Mouse (Mus musculus) E14TG2a.4 (cell line): ENCODE results near the gene Tnfaip8l2.

ENCODE experiments used
- CTCF ChIP-seq: conservative IDR thresholded peaks from 2 replicates; pipeline ENCODE4 v1.5.1; 2014; ENCODE audit warnings: low read length
- POU5F1 ChIP-seq: IDR thresholded peaks from 2 replicates; pipeline ENCODE4 v1.6.1; 2014; ENCODE audit warnings: low read length, borderline replicate concordance

- TF ChIP-seq CTCF (peak; percentile 9; the same call in 1 of the 2 replicates), POU5F1 (no peak)
These were observed 34.3 kb downstream of the Tnfaip8l2 start for GRCm38 (mm10) chr3:95107898-95108297.
